Mouse (Mus musculus): Measurements from ENCODE around the gene Armh2. TPM values are rescaled to one million over a fixed set of nuclear protein-coding genes. Genes with fewer than 3 reads are reported as not detected.

Gene Armh2
- not detected for polyA plus RNA-seq (2014; fragmentation: Illumina TruSeq; extraction: RNeasy Lipid Tissue Mini Kit (QIAGEN cat#74804); ENCODE audit: low read depth, low replicate concordance)

DNA sequence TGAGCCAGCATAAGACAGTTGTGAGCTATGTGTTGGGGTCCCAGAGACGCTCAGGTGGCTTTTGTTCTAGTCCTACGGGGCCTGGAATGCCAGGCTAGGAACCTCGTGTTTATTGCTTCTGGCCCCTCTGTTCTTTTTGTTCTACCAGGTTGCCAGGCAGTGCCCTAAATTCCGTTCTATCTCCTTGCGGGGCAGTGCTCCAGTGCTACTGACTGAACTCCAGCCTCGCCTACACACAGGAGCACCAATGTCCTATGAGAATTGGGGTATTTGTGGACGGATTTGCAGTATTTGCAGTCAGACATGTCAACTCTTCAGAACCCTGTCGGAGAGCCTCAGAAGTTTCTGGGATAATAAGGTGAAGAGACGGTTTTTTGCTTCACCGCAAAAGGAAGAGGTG, at the start of gene Armh2:
TSS of gene Armh2 (plus strand) at position 205 of the 400 bp plus-strand sequence.

DNA sequence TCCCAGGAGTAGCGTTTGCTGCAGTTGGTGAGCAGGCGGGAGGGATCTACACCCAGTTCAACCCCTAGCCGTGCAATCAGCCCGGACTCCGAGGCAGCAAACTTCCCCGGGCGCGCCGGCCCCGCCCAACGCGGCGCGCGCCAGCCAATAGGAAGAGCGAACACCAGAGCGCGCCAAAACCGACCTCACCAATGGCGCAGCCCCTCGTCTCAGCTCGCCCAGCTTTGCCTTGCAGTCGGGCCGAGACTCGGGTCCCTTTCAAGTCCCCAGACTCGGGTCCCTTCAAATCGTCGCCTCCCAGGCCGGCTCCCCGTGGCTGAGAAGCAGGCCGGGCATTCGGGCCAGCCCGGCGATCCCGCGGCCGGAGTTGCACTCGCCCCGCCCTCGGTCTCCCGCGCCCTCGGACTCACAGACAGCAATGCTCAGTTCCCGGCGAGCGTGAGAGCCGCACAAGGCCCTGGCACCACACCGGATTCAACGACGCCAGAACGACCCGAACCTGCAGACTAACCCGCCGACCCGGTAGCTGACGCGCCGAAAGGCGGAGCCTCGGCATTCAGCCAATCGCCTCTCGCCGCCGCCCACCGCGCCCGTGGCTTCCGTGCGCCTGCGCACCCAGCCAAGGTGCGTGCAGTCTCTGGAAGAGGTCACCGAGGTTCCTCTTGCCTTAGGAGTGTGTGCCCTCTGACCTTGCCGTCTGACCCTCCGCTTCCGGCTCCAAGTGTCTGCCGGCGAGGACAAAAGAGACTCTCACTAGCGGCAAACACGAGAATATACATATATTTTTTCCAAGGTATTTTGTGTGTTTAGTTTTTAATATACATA, 20.6 kb downstream of the Armh2 start, which contains the start of gene Gmnn:
TSS of gene Gmnn (minus strand) at position 521 of the 825 bp plus-strand sequence.

Other genes starting within 250 kb of the Armh2 start
- gene Ripor2, start 159.0 kb upstream of the Armh2 start, polyA plus RNA-seq (2014; fragmentation: Illumina TruSeq; extraction: RNeasy Lipid Tissue Mini Kit (QIAGEN cat#74804); ENCODE audit: low read depth, low replicate concordance): 5.7 TPM
- 84.5 TPM for gene Gmnn, start 20.7 kb downstream of the Armh2 start, polyA plus RNA-seq (2014; fragmentation: Illumina TruSeq; extraction: RNeasy Lipid Tissue Mini Kit (QIAGEN cat#74804); ENCODE audit: low read depth, low replicate concordance)
- 127 TPM for gene BC005537, start 60.4 kb downstream of the Armh2 start, polyA plus RNA-seq (2014; fragmentation: Illumina TruSeq; extraction: RNeasy Lipid Tissue Mini Kit (QIAGEN cat#74804); ENCODE audit: low read depth, low replicate concordance)
- 776 TPM for gene Acot13, start 90.3 kb downstream of the Armh2 start, polyA plus RNA-seq (2014; fragmentation: Illumina TruSeq; extraction: RNeasy Lipid Tissue Mini Kit (QIAGEN cat#74804); ENCODE audit: low read depth, low replicate concordance)
- 16.8 TPM for gene Tdp2, start 90.4 kb downstream of the Armh2 start, polyA plus RNA-seq (2014; fragmentation: Illumina TruSeq; extraction: RNeasy Lipid Tissue Mini Kit (QIAGEN cat#74804); ENCODE audit: low read depth, low replicate concordance)
- gene D130043K22Rik, start 103.9 kb downstream of the Armh2 start, polyA plus RNA-seq (2014; fragmentation: Illumina TruSeq; extraction: RNeasy Lipid Tissue Mini Kit (QIAGEN cat#74804); ENCODE audit: low read depth, low replicate concordance): not detected
- 24.6 TPM for gene Aldh5a1, start 196.4 kb downstream of the Armh2 start, polyA plus RNA-seq (2014; fragmentation: Illumina TruSeq; extraction: RNeasy Lipid Tissue Mini Kit (QIAGEN cat#74804); ENCODE audit: low read depth, low replicate concordance)
- 1.8 TPM for gene Gpld1, start 201.9 kb downstream of the Armh2 start, polyA plus RNA-seq (2014; fragmentation: Illumina TruSeq; extraction: RNeasy Lipid Tissue Mini Kit (QIAGEN cat#74804); ENCODE audit: low read depth, low replicate concordance)